Mouse (Mus musculus): ENCODE measurements at regions not wholly inside any gene's neighbourhood (a gene's known extent, or its start where the extent isn't known, plus 50 kb on each side); places are given as distances from the start of the nearest gene placed in this dataset.
"Not testable (repeated sequence)": the region's sequence is repeated elsewhere in the genome, so short reads cannot be mapped to it uniquely, and the experiment has no call there.

DNA sequence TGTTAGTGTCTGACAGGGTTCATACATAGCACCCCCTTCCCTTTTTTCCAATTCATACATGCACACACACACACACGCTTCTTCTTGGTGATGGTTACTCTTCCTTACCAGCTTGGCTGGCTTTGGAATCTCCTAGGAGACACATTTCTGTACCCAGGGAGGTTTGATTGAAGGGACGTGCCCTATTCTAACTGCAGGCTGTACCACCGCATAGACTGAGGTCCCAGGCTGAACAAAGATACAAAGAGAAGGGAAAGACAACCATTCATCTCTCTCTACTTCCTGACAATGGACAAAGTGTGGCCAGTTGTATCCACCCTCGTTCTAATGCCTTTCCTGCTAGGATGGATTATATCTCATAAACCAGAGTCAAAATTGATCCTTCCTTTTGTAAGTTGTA is 100.0 kb downstream of the Raet1d start:
- DNase-seq = not testable (repeated sequence)

DNA sequence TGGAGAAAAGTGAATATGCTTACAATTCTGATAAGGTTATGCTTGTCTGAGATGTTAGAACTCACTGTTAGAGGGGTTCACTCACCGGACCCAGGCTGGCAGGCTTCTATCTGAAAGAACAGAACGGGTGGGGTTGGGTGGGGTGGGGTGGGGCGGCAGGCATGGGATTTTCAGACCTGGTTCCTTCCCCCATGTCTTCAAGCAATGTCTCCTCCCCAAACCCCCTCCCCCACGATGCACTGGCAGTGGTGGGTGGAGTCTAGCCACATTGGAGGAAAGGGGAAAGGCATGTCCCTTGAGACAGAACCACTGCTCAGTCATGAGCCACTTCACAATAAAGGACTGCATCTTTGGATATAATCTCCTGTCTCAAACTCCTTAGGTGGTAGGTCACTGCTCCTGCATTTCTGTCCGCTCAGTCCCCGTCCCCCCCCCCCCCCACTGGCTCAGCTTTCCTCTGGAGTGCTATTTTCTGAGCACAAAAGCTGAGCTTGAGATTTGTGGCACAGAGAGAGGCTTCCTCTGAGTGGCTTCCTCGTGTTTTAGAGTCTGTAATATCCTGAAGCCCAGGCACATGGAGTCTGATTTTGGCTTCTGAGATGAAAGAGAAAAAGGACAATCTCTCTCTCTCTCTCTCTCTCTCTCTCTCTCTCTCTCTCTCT is 100.6 kb downstream of the Raet1d start:
- DNase-seq = not testable (repeated sequence)

DNA sequence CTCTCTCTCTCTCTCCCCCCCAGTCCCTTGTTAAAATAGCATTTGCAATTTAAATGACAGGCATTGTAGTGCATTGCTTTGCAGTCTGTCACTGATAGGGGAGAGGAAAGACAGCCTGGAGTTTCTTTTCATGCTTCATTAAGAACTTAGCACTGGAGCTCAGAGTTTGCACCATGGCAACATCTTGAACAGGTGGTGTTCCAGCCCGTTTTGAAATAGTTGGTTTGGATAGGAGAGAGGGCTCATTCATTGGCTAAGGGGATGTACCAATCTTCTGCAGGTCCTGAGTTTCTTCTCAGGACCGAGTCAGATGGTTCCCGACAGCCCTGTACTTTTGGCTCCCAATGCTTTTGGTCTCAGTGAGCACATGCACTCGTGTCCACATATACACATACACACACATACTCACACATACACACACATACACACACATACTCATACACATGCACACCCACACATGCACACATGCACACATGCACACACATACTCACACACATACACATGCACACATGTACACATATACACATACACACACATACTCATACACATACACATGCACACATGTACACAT is 101.2 kb downstream of the Raet1d start:
- DNase-seq = not testable (repeated sequence)

DNA sequence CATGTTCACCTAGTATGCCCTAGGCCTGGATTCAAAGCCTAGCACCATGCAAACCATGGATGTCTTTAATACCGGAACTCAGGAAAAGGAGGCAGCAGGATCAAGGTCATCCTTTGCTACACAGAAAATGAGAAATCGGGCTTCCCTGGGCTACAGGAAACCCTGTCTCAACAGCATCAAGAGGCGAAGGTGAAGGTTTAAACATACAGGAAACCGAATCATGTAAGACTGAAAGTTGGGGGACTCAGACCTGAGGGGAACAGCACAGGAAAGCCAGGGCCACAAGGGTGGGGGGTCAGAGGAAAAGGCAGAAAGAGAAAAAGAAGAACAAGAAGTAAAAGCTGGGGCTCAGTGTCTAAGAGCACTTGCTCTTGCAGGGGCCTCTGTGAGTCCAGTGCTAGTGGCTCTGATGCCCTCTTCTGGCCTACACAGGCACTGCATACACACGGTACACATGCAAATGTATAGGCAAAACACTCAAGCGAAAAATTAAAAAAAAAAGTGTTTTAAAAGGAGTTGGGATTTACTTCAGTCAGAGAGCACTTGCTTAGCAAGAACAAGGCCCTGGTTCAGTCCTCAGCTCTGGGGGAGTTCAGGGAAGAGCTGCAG is 111.5 kb downstream of the Raet1d start:
- not testable (repeated sequence) for DNase-seq

DNA sequence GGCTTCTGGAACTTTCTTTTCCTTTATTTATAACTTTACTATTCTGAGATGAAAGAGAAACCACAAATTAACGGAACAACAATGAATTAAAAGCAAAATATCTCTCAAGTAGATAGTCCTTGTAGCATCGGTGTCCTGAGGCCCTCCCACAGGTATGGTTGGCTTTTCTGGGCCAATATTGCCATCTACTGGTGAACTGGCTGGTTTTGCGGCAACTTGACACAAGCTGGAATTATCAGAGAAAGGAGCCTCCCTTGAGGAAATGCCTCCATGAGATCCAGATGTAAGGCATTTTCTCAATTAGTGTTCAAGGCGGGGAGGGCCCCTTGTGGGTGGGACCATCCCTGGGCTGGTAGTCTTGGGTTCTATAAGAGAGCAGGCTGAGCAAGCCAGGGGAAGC is 119.5 kb downstream of the Raet1d start:
- DNase-seq = peak; percentile 31 to 64

DNA sequence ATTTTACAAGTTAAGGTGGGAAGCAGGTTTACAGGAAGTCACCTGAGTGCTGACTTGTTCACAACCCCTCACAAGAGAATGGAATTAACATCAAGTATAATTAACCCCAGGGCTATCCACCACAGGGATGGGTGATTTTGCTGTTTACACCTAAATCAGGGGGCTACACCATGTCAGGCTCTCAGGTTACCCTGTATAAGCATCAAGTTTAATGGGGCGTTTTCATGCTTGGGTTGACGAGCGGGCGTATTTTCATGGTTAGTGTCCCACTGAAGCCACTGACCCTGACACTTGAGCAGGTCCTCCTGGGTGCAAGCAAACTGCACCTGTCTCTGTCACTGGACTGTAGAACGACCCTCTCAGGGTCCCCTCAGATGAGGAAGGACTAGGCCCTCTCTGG is 126.7 kb downstream of the Raet1d start:
- DNase-seq = not testable (repeated sequence)

DNA sequence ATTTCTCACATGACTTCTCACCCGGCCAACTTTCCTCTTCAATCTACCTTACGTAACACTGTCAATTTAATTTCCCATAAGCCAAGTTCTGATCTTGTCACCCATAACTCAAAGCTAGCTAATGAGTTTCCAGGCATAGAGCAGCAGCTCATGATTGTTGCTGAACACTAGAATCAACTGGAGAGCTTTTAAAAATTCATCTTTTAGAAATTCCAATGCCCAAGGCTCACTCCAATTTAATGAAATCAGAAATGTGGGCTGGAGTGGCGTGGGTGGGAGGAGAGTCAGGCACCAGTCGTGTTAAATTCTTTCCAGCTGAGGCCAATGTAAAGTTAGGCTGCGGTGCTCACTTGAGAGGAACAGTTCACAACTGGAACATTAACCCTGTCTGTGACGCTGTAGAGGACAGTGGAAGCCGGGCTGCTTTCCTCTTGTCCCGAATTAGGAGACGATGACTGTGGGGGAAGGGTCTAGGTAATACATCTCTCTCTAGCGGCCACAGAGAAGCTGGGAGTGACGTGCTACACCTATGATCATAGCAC is 131.5 kb downstream of the Raet1d start:
- not testable (repeated sequence) for DNase-seq

DNA sequence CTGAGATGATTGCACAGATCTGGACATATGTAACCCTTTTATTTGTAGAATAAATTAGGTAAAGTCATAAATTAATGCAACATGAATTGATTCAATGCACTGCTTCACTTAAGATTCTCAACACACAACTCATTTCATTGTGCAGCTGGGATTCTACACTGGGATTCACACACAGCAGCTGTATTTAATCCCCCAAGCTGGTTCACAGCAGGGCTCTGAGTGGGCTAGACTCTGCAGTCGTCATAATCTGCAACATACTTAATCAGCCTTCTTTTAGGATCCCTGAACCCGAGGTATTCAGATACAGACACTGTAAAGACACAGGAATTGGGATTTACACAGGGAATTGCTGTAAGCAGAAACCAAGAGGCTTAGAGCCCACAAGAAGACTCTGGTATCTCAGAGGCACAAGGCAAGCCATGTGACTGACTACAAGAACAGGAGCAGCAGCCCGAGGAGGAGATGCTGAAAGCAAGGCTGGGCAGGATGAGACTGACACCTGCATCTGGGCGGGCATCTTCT is 135.7 kb downstream of the Raet1d start:
- DNase-seq = no peak

Measured in cerebellum, postnatal 25 days (tissue).